Comparison of ENCODE assay signal across 20 mouse cellular contexts in the genomic region with DNA sequence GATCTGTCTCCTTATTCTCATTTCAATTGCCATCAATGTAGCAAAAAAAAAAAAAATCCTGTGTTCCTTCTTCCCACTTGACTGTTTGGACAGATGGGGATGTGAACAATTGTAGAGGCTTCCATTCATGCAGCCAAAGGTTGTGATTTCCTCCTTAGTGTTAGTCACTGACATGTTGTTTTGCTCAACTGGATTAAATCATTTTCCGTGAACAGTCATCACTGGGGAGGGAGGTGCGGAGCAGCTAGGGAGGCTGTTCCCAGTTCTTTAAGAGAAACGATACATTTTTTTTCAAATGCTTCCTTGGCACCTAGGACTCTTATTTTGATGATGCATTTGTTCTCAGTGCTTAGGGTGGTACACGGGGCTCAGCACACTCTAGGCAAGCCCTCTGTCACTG. TPM values are rescaled to one million over a fixed set of nuclear protein-coding genes. Genes with fewer than 3 reads are reported as not detected.
DNase-seq lines count a peak whose midpoint lies in the region; TF ChIP-seq lines count a peak whose summit lies in the region.
"Had no signal": no experiment of that assay in that cellular context is flagged by ENCODE, and none has a peak within 500 bp of the region (broad histone marks: within the 10 kb centered on the region; RNA-seq: fewer than 3 reads in every experiment).

No protein-coding gene starts in this region.

- WGBS in small intestine, adult 2 months = 78% methylated on average over 4 of the region's 4 CpGs

- intact Hi-C loops in gastrocnemius, adult 2 months (cut with DNase I) = no loop called here
- intact Hi-C loops in heart, postnatal 10 days (cut with DNase I) = no loop called here

- no peaks in the 10 kb centered on the region for H3K27me3 ChIP-seq in small intestine, adult 2 months (ENCODE audit: control insufficient read depth, insufficient read depth, low read length)
- H3K27me3 ChIP-seq: embryonic facial prominence, embryonic 12.5 days; intestine, embryonic 15.5 days; neural tube, embryonic 15.5 days had no signal

- no peak for DNase-seq in gastrocnemius, adult 2 months
- no peak for DNase-seq in gastrocnemius, postnatal 10 days
- peak; percentile 40 to 73 for DNase-seq in heart, adult 9 months (ENCODE audit: low spot score in 2 of 2)
- DNase-seq in heart, postnatal 10 days = no peak
- DNase-seq in right cerebral cortex, adult 18-20 months = peak; percentile 51
- no peak for DNase-seq in right cerebral cortex, postnatal 25 days
- no peak for DNase-seq in spleen, postnatal 36 days (ENCODE audit: low spot score in 2 of 2)
- DNase-seq: adrenal gland, postnatal 25 days; cerebellum, adult 18-20 months; cerebellum, postnatal 25 days; kidney, adult 8-10 months; kidney, postnatal 10 days had no signal

- H3K36me3 ChIP-seq in small intestine, adult 2 months (ENCODE audit: control insufficient read depth, insufficient read depth, low read length) = peaks cover 36% of the 10 kb centered on the region
- H3K36me3 ChIP-seq: embryonic facial prominence, embryonic 12.5 days; hindbrain, embryonic 10.5 days; intestine, embryonic 15.5 days; midbrain, embryonic 10.5 days; neural tube, embryonic 15.5 days had no signal

- H3K4me1 ChIP-seq in small intestine, adult 2 months (ENCODE audit: control insufficient read depth, insufficient read depth, insufficient read length, low read length) = peaks cover 2% of the 10 kb centered on the region; the same call in 1 of the 2 replicates
- H3K4me1 ChIP-seq: embryonic facial prominence, embryonic 12.5 days; hindbrain, embryonic 10.5 days; intestine, embryonic 15.5 days; midbrain, embryonic 10.5 days; neural tube, embryonic 15.5 days had no signal

- H3K4me3 ChIP-seq in gastrocnemius, adult 2 months = no peak overlapping the region
- H3K4me3 ChIP-seq in small intestine, adult 2 months (ENCODE audit: low read depth, low read length) = no peak overlapping the region
- H3K4me3 ChIP-seq: embryonic facial prominence, embryonic 12.5 days; erythroblast, embryonic 14.5 days; hindbrain, embryonic 10.5 days; intestine, embryonic 15.5 days; midbrain, embryonic 10.5 days; neural tube, embryonic 15.5 days had no signal

- H3K27ac ChIP-seq in gastrocnemius, adult 2 months = peak overlapping the region; percentile 56
- peak overlapping the region; percentile 15; the same call in 1 of the 2 replicates for H3K27ac ChIP-seq in small intestine, adult 2 months (ENCODE audit: insufficient read depth, low read depth, low read length)
- H3K27ac ChIP-seq: embryonic facial prominence, embryonic 12.5 days; hindbrain, embryonic 10.5 days; intestine, embryonic 15.5 days; midbrain, embryonic 10.5 days; neural tube, embryonic 15.5 days had no signal

- no peak for TF ChIP-seq POLR2A in small intestine, adult 2 months (IDR thresholded peaks at IDR 0.05; ENCODE audit: low read depth, low read length)

- no peak for TF ChIP-seq CTCF in gastrocnemius, adult 2 months (IDR thresholded peaks at IDR 0.05)
- TF ChIP-seq CTCF in small intestine, adult 2 months (IDR thresholded peaks at IDR 0.05; ENCODE audit: extremely low read depth, insufficient read length, insufficient replicate concordance, low read depth, low read length) = no peak

RNA-seq across cellular contexts. Expression of a gene that starts 15.8 kb away (rescaled TPM):
- 1 to 10 TPM; 7.4 to 7.8 TPM for total RNA-seq in gastrocnemius, adult 2 months (2021)
- total RNA-seq in gastrocnemius, postnatal 10 days (2021) = 1 to 10 TPM; 2.3 to 3.6 TPM
- 1 to 10 TPM; 2.6 to 4.9 TPM for total RNA-seq in heart, postnatal 10 days (2021)
- polyA plus RNA-seq in small intestine, adult 2 months (2012; rRNA removed) = 57.5 and 122 TPM in 2 replicates
- polyA plus RNA-seq: erythroblast, embryonic 14.5 days; hindbrain, embryonic 10.5 days; limb, embryonic 11.5 days; midbrain, embryonic 10.5 days had no signal

Comparison
In these comparisons a context has a peak if more than half of its experiments do, and no peak if none do; other contexts are left out.
1. DNase-seq: peak in heart, adult 9 months (2 of 2) and right cerebral cortex, adult 18-20 months (single experiment); none in gastrocnemius, adult 2 months (single experiment), gastrocnemius, postnatal 10 days (single experiment), heart, postnatal 10 days (0 of 2), right cerebral cortex, postnatal 25 days (single experiment) and spleen, postnatal 36 days (0 of 2).